In genomic region chr6:118127827-118128487, GRCm38 (mm10) we compare ENCODE assay signal across 13 mouse cellular contexts. TPM values are rescaled to one million over a fixed set of nuclear protein-coding genes. Genes with fewer than 3 reads are reported as not detected.
A peak's percentile ranks its signal among the peaks of the same experiment; 100 is the strongest.
DNase-seq lines count a peak whose midpoint lies in the region; ATAC-seq and TF ChIP-seq lines count a peak whose summit lies in the region.
"Had no signal": no experiment of that assay in that cellular context is flagged by ENCODE, and none has a peak within 500 bp of the region (broad histone marks: within the 10 kb centered on the region; RNA-seq: fewer than 3 reads in every experiment).

No protein-coding gene starts in this region.

- H3K4me3 ChIP-seq in heart, embryonic 11.5 days (ENCODE audit: low read depth, low read length) = no peak overlapping the region
- H3K4me3 ChIP-seq in lung, embryonic 15.5 days = no peak overlapping the region
- H3K4me3 ChIP-seq in lung, postnatal 0 days (ENCODE audit: low read depth, low read length) = no peak overlapping the region
- H3K4me3 ChIP-seq: midbrain, embryonic 15.5 days; neural tube, embryonic 15.5 days had no signal

- peaks cover 15% of the 10 kb centered on the region for H3K4me1 ChIP-seq in heart, embryonic 11.5 days (ENCODE audit: control insufficient read depth, insufficient read depth, low read length)
- peaks cover 22% of the 10 kb centered on the region for H3K4me1 ChIP-seq in lung, embryonic 15.5 days
- H3K4me1 ChIP-seq in lung, postnatal 0 days (ENCODE audit: insufficient read depth, low read depth, low read length) = peaks cover 2% of the 10 kb centered on the region; the same call in 1 of the 2 replicates
- H3K4me1 ChIP-seq: midbrain, embryonic 15.5 days; neural tube, embryonic 15.5 days had no signal

- H3K36me3 ChIP-seq in heart, embryonic 11.5 days (ENCODE audit: control insufficient read depth, insufficient read depth, low read length) = peaks cover 2% of the 10 kb centered on the region; the same call in 1 of the 2 replicates
- H3K36me3 ChIP-seq in lung, embryonic 15.5 days = peaks cover 6% of the 10 kb centered on the region
- peaks cover 9% of the 10 kb centered on the region; the same call in 1 of the 2 replicates for H3K36me3 ChIP-seq in lung, postnatal 0 days (ENCODE audit: insufficient read depth, low read length)

- WGBS in heart, embryonic 11.5 days (ENCODE audit: insufficient replicate concordance) = 12% methylated on average over 6 of the region's 6 CpGs
- WGBS in lung, embryonic 15.5 days = 25% methylated on average over 6 of the region's 6 CpGs
- WGBS in lung, postnatal 0 days = 29% methylated on average over 6 of the region's 6 CpGs

- no peaks in the 10 kb centered on the region for H3K27me3 ChIP-seq in heart, embryonic 11.5 days (ENCODE audit: control insufficient read depth, insufficient read depth, low read length)
- no peaks in the 10 kb centered on the region for H3K27me3 ChIP-seq in lung, embryonic 15.5 days
- H3K27me3 ChIP-seq in lung, postnatal 0 days (replicated peaks; ENCODE audit: insufficient read depth, low read length) = no peaks in the 10 kb centered on the region
- H3K27me3 ChIP-seq: midbrain, embryonic 15.5 days; neural tube, embryonic 15.5 days had no signal

- TF ChIP-seq CTCF in lung, postnatal 0 days (IDR thresholded peaks at IDR 0.05) = no peak

- H3K9ac ChIP-seq in heart, embryonic 11.5 days (ENCODE audit: low read depth, low read length) = no peak overlapping the region
- no peak overlapping the region for H3K9ac ChIP-seq in lung, embryonic 15.5 days
- H3K9ac ChIP-seq in lung, postnatal 0 days (replicated peaks; ENCODE audit: low read depth) = no peak overlapping the region
- H3K9ac ChIP-seq: midbrain, embryonic 15.5 days; neural tube, embryonic 15.5 days had no signal

- TF ChIP-seq EP300 in lung, postnatal 0 days (IDR thresholded peaks at IDR 0.05) = peak; percentile 98

- peak overlapping the region; percentile 22; the same call in 1 of the 2 replicates for H3K27ac ChIP-seq in heart, embryonic 11.5 days (ENCODE audit: low read depth, low read length)
- peak overlapping the region; percentile 63 for H3K27ac ChIP-seq in lung, embryonic 15.5 days
- H3K27ac ChIP-seq in lung, postnatal 0 days (ENCODE audit: low read length) = peak overlapping the region; percentile 43; the same call in 1 of the 2 replicates
- H3K27ac ChIP-seq: midbrain, embryonic 15.5 days; neural tube, embryonic 15.5 days had no signal

- peak overlapping the region; percentile 36 for H3K4me2 ChIP-seq in heart, embryonic 11.5 days
- no peak overlapping the region for H3K4me2 ChIP-seq in lung, embryonic 15.5 days
- H3K4me2 ChIP-seq in lung, postnatal 0 days (replicated peaks; ENCODE audit: low read depth, low read length) = no peak overlapping the region
- H3K4me2 ChIP-seq: midbrain, embryonic 15.5 days; neural tube, embryonic 15.5 days had no signal

- no peaks in the 10 kb centered on the region for H3K9me3 ChIP-seq in heart, embryonic 11.5 days (replicated peaks; ENCODE audit: control insufficient read depth, low read length)
- no peaks in the 10 kb centered on the region for H3K9me3 ChIP-seq in lung, embryonic 15.5 days
- H3K9me3 ChIP-seq in lung, postnatal 0 days (ENCODE audit: low read length) = no peaks in the 10 kb centered on the region
- H3K9me3 ChIP-seq: midbrain, embryonic 15.5 days; neural tube, embryonic 15.5 days had no signal

- no peak for ATAC-seq in heart, embryonic 11.5 days (replicated peaks; ENCODE audit: insufficient number of reproducible peaks, low FRiP score, low TSS enrichment)
- no peak for ATAC-seq in lung, embryonic 15.5 days (ENCODE audit: borderline replicate concordance, extremely low read depth, low FRiP score, low TSS enrichment)
- peak; percentile 89 for ATAC-seq in lung, postnatal 0 days
- ATAC-seq: intestine, embryonic 16.5 days; midbrain, embryonic 15.5 days had no signal

- DNase-seq in heart, adult 9 months (ENCODE audit: low spot score in 2 of 2) = no peak
- no peak for DNase-seq in lung, postnatal 14 days
- DNase-seq in lung, postnatal 0 days (ENCODE audit: low spot score) = peak; percentile 73
- DNase-seq in urinary bladder, postnatal 25 days (ENCODE audit: low spot score) = no peak
- no peak for DNase-seq in embryo, embryonic 11 days
- no peak for DNase-seq in adrenal gland, postnatal 14 days
- DNase-seq: heart, postnatal 10 days; right cerebral cortex, adult 18-20 months had no signal

RNA-seq across cellular contexts. Expression of gene Csgalnact2, which starts 11.0 kb away (rescaled TPM):
- 10.2 and 12.8 TPM in 2 replicates for polyA plus RNA-seq in heart, embryonic 11.5 days (2014; fragmentation: Nextera tagmentation; extraction: Ambion mirVana)
- polyA plus RNA-seq in lung, embryonic 15.5 days (2015; fragmentation: Nextera tagmentation; extraction: Ambion mirVana) = 20.8 and 21.1 TPM in 2 replicates
- polyA plus RNA-seq in lung, postnatal 0 days (2015; fragmentation: Nextera tagmentation; extraction: Ambion mirVana) = 35.2 and 36.6 TPM in 2 replicates
- total RNA-seq in adrenal gland, postnatal 14 days (2021) = 16.8 and 17.4 TPM in 2 replicates
